In genomic region chr6:147573137-147573536, GRCm38 (mm10) we compare ENCODE assay signal across 22 mouse cellular contexts.
DNase-seq lines count a peak whose midpoint lies in the region; ATAC-seq and TF ChIP-seq lines count a peak whose summit lies in the region.
"Had no signal": no experiment of that assay in that cellular context is flagged by ENCODE, and none has a peak within 500 bp of the region (broad histone marks: within the 10 kb centered on the region; RNA-seq: fewer than 3 reads in every experiment).

No protein-coding gene starts in this region.

- H3K9ac ChIP-seq in kidney, embryonic 14.5 days (ENCODE audit: low read depth, low read length), result no peak overlapping the region
- H3K9ac ChIP-seq in CH12.LX (ENCODE audit: insufficient read depth, low read depth), result no peak overlapping the region
- H3K9ac ChIP-seq in embryonic facial prominence, embryonic 12.5 days, result no peak overlapping the region
- H3K9ac ChIP-seq: forebrain, embryonic 13.5 days; liver, embryonic 15.5 days; neural tube, embryonic 15.5 days had no signal

- no peak for TF ChIP-seq POLR2A in CH12.LX (IDR thresholded peaks at IDR 0.05; ENCODE audit: low read depth, low read length)

- H3K9me3 ChIP-seq in kidney, embryonic 14.5 days (ENCODE audit: control insufficient read depth, low read length), result no peaks in the 10 kb centered on the region
- no peaks in the 10 kb centered on the region for H3K9me3 ChIP-seq in CH12.LX (replicated peaks; ENCODE audit: low read length)
- no peaks in the 10 kb centered on the region for H3K9me3 ChIP-seq in embryonic facial prominence, embryonic 12.5 days
- H3K9me3 ChIP-seq: forebrain, embryonic 13.5 days; liver, embryonic 15.5 days; neural tube, embryonic 15.5 days had no signal

- ATAC-seq in kidney, embryonic 14.5 days (ENCODE audit: low FRiP score, low TSS enrichment), result peak; percentile 72
- ATAC-seq in embryonic facial prominence, embryonic 12.5 days (ENCODE audit: insufficient number of reproducible peaks, insufficient read depth, low FRiP score, low TSS enrichment), result 0 out of 2 replicates have a peak, but pooled peaks have one; percentile 56
- ATAC-seq in erythroblast, adult 5-6 weeks (replicated peaks; ENCODE audit: low FRiP score, poor library complexity, severe bottlenecking), result no peak
- ATAC-seq: forebrain, embryonic 13.5 days; intestine, postnatal 0 days had no signal

- dilution Hi-C loops in CH12.LX (cut with MboI; ENCODE audit: extremely low pct_ligation_motif_present, extremely low pct_unique_long_range_greater_than_20kb, low sequenced_read_pairs), result no loop called here

- TF ChIP-seq CTCF in CH12.LX (conservative IDR thresholded peaks at IDR 0.05 in 1 of 2, IDR thresholded peaks at IDR 0.05 in 1 of 2; ENCODE audit: low read depth in 2 of 2, low read length in 2 of 2), result no peak

- WGBS in kidney, embryonic 14.5 days, result 49% methylated on average over 4 of the region's 4 CpGs
- WGBS in embryonic facial prominence, embryonic 12.5 days, result 27% methylated on average over 4 of the region's 4 CpGs

- H3K27ac ChIP-seq in kidney, embryonic 14.5 days (ENCODE audit: low read depth, low read length), result no peak overlapping the region
- no peak overlapping the region for H3K27ac ChIP-seq in CH12.LX (ENCODE audit: insufficient read depth, low read depth)
- H3K27ac ChIP-seq in embryonic facial prominence, embryonic 12.5 days, result no peak overlapping the region
- H3K27ac ChIP-seq: forebrain, embryonic 13.5 days; liver, embryonic 15.5 days; neural tube, embryonic 15.5 days; stomach, postnatal 0 days had no signal

- no peaks in the 10 kb centered on the region for H3K27me3 ChIP-seq in kidney, embryonic 14.5 days (ENCODE audit: control insufficient read depth, insufficient read depth, low read length)
- H3K27me3 ChIP-seq in CH12.LX (replicated peaks), result no peaks in the 10 kb centered on the region
- no peaks in the 10 kb centered on the region for H3K27me3 ChIP-seq in embryonic facial prominence, embryonic 12.5 days
- H3K27me3 ChIP-seq: forebrain, embryonic 13.5 days; liver, embryonic 15.5 days; neural tube, embryonic 15.5 days had no signal

- no peak for TF ChIP-seq RAD21 in CH12.LX (IDR thresholded peaks at IDR 0.05; ENCODE audit: low read depth, low read length)

- in situ Hi-C loops in CH12.LX (cut with MboI; ENCODE audit: low pct_ligation_motif_present, low pct_unique_long_range_greater_than_20kb, low sequenced_read_pairs), result no loop called here

- H3K4me2 ChIP-seq in kidney, embryonic 14.5 days (replicated peaks; ENCODE audit: low read depth, low read length), result no peak overlapping the region
- H3K4me2 ChIP-seq in CH12.LX (ENCODE audit: insufficient read depth, low read depth, poor library complexity, severe bottlenecking), result no peak overlapping the region
- no peak overlapping the region for H3K4me2 ChIP-seq in embryonic facial prominence, embryonic 12.5 days (replicated peaks)
- H3K4me2 ChIP-seq: forebrain, embryonic 13.5 days; heart, embryonic 11.5 days; liver, embryonic 15.5 days; midbrain, embryonic 11.5 days; neural tube, embryonic 15.5 days had no signal

- TF ChIP-seq EP300 in CH12.LX (IDR thresholded peaks at IDR 0.05; ENCODE audit: low read length), result no peak

- peaks cover 7% of the 10 kb centered on the region; the same call in 1 of the 2 replicates for H3K4me1 ChIP-seq in kidney, embryonic 14.5 days (ENCODE audit: control insufficient read depth, insufficient read depth, low read length)
- peaks cover 0 to 9% of the 10 kb centered on the region in 2 experiments; a peak in 2 of 4 replicates for H3K4me1 ChIP-seq in CH12.LX (ENCODE audit: control insufficient read depth in 1 of 2, insufficient read depth in 2 of 2)
- H3K4me1 ChIP-seq in embryonic facial prominence, embryonic 12.5 days, result peaks cover 12% of the 10 kb centered on the region
- H3K4me1 ChIP-seq: liver, embryonic 15.5 days had no signal

- no peaks in the 10 kb centered on the region for H3K79me2 ChIP-seq in CH12.LX (replicated peaks; ENCODE audit: control insufficient read depth, extremely low read depth, insufficient read depth, poor library complexity, severe bottlenecking)

- H3K36me3 ChIP-seq in kidney, embryonic 14.5 days (ENCODE audit: control insufficient read depth, insufficient read depth, low read length), result no peaks in the 10 kb centered on the region
- peaks cover 0 to 4% of the 10 kb centered on the region in 2 experiments for H3K36me3 ChIP-seq in CH12.LX (replicated peaks in 1 of 2; ENCODE audit: control insufficient read depth in 1 of 2, insufficient read depth in 1 of 2, low read length in 1 of 2)
- H3K36me3 ChIP-seq in embryonic facial prominence, embryonic 12.5 days, result no peaks in the 10 kb centered on the region
- H3K36me3 ChIP-seq: liver, embryonic 15.5 days; neural tube, embryonic 15.5 days had no signal

- DNase-seq in kidney, postnatal 14 days, result no peak
- DNase-seq in CH12.LX (ENCODE audit: extremely low read depth) (peak; percentile 2), R1 (ENCODE audit: low read depth, low spot score) (peak; percentile 3)
- DNase-seq in cerebellum, adult 11-12 months, result no peak
- DNase-seq: adrenal gland, postnatal 36 days; B cell, adult 2 months; cerebellum, adult 11 months; cerebellum, postnatal 14 days; kidney, postnatal 25 days; lung, postnatal 4 days; thymus, adult 2 months; thymus, postnatal 4 days had no signal

- no peak overlapping the region for H3K4me3 ChIP-seq in kidney, embryonic 14.5 days (ENCODE audit: low read length)
- no peak overlapping the region for H3K4me3 ChIP-seq in CH12.LX (replicated peaks in 1 of 3; ENCODE audit: low read depth in 2 of 3, low read length in 2 of 3, poor library complexity in 1 of 3)
- no peak overlapping the region for H3K4me3 ChIP-seq in embryonic facial prominence, embryonic 12.5 days
- H3K4me3 ChIP-seq: forebrain, embryonic 13.5 days; liver, embryonic 15.5 days; neural tube, embryonic 15.5 days had no signal

TF ChIP-seq in CH12.LX, 34 proteins besides CTCF, POLR2A, EP300 and RAD21:
- TF ChIP-seq ZC3H11A (IDR thresholded peaks at IDR 0.05; ENCODE audit: low read depth, low read length), result no peak

Comparison
In these comparisons a context has a peak if more than half of its experiments do, and no peak if none do; other contexts are left out.
1. DNase-seq: peak in CH12.LX (single experiment) and R1 (single experiment); none in kidney, postnatal 14 days (single experiment) and cerebellum, adult 11-12 months (single experiment).